Mouse (Mus musculus): ENCODE results near the gene 1700025C18Rik. TPM values are rescaled to one million over a fixed set of nuclear protein-coding genes. Genes with fewer than 3 reads are reported as not detected.

Gene 1700025C18Rik
- polyA plus RNA-seq, 1 experiment from 2014 or later = not detected

- 12% methylated on average over 11 of the region's 11 CpGs for WGBS
- Histone ChIP-seq H3K36me3 (ENCODE audit: control insufficient read depth, insufficient read depth, low read length) (no peaks in the 10 kb centered on the region), H3K9me3 (ENCODE audit: control insufficient read depth, low read length) (no peaks in the 10 kb centered on the region), H3K4me1 (replicated peaks; ENCODE audit: control insufficient read depth, insufficient read depth, low read length) (0 out of 2 replicates have a peak, but pooled peaks cover 7% of the 10 kb centered on the region), H3K4me2 (replicated peaks; ENCODE audit: low read depth, low read length) (no peak overlapping the region), H3K9ac (ENCODE audit: low read depth, low read length) (no peak overlapping the region), H3K4me3 (ENCODE audit: low read depth, low read length) (no peak overlapping the region), H3K27ac (ENCODE audit: low read depth, low read length) (no peak overlapping the region), H3K27me3 (ENCODE audit: control insufficient read depth, insufficient read depth, low read length) (peaks cover 48% of the 10 kb centered on the region)
- ATAC-seq (ENCODE audit: low FRiP score) (peak; percentile 54), DNase-seq (ENCODE audit: low spot score) (peak; percentile 74)
Measured at GRCm38 (mm10) chr2:165113733-165114132, 23.2 kb upstream of the 1700025C18Rik start.

- Histone ChIP-seq H3K9me3 (ENCODE audit: control insufficient read depth, low read length) (no peaks in the 10 kb centered on the region), H3K36me3 (ENCODE audit: control insufficient read depth, insufficient read depth, low read length) (no peaks in the 10 kb centered on the region), H3K4me2 (replicated peaks; ENCODE audit: low read depth, low read length) (peak overlapping the region; percentile 13; the same call in 1 of the 2 replicates), H3K4me3 (ENCODE audit: low read depth, low read length) (0 out of 2 replicates have a peak overlapping the region, but pooled peaks have one; percentile 8), H3K27me3 (ENCODE audit: control insufficient read depth, insufficient read depth, low read length) (peaks cover 51% of the 10 kb centered on the region), H3K9ac (ENCODE audit: low read depth, low read length) (0 out of 2 replicates have a peak overlapping the region, but pooled peaks have one; percentile 19), H3K27ac (ENCODE audit: low read depth, low read length) (no peak overlapping the region), H3K4me1 (replicated peaks; ENCODE audit: control insufficient read depth, insufficient read depth, low read length) (0 out of 2 replicates have a peak, but pooled peaks cover 7% of the 10 kb centered on the region)
- WGBS = under 1% methylated on average over 52 of the region's 54 CpGs
- DNase-seq (ENCODE audit: low spot score) (peak; percentile 96), ATAC-seq (ENCODE audit: low FRiP score) (peak; percentile 57; the same call in 1 of the 2 replicates)
Measured at GRCm38 (mm10) chr2:165112149-165112548, 21.6 kb upstream of the 1700025C18Rik start.

GRCm38 (mm10) chr2:165106585-165106984, 16.0 kb upstream of the 1700025C18Rik start:
- no peak for DNase-seq (ENCODE audit: low spot score)
- Histone ChIP-seq H3K36me3 (ENCODE audit: control insufficient read depth, insufficient read depth, low read length) (no peaks in the 10 kb centered on the region), H3K9me3 (ENCODE audit: control insufficient read depth, low read length) (no peaks in the 10 kb centered on the region), H3K4me1 (replicated peaks; ENCODE audit: control insufficient read depth, insufficient read depth, low read length) (peaks cover 6% of the 10 kb centered on the region), H3K27me3 (ENCODE audit: control insufficient read depth, insufficient read depth, low read length) (peaks cover 20% of the 10 kb centered on the region), H3K9ac (ENCODE audit: low read depth, low read length) (no peak overlapping the region), H3K27ac (ENCODE audit: low read depth, low read length) (peak overlapping the region; percentile 47; the same call in 1 of the 2 replicates), H3K4me2 (replicated peaks; ENCODE audit: low read depth, low read length) (no peak overlapping the region), H3K4me3 (ENCODE audit: low read depth, low read length) (no peak overlapping the region)
- ATAC-seq (ENCODE audit: low FRiP score) = peak; percentile 57; the same call in 1 of the 2 replicates
- WGBS = 16% methylated on average over 18 of the region's 18 CpGs

DNA sequence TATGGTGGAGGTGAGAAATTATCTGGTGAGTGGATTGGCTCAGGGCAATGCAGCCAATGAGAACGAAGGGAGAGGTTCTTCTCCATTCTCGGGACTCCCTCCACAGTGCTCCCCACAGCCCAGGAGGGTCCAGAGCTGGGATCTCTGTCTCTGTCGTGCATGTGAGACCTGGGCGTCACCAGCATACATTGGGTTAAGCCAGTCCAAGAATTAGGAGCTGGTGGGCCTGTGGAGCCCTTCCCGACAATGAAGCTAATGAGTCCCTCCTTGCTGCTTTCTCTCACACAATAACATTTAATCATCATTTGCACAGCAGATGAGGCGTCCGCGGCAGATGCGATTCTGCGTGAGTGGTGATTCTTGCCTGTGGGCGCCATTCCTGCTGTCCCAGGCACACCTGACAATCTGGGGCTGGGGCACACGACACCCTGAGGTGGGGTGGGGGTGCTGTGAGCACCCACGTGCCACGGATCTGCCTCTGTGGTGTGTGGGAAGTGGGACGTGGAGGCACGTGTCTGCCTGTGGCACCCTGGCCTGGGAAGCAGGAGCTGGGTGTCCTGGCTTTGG, 15.0 kb upstream of the 1700025C18Rik start:
- WGBS = 72% methylated on average over 16 of the region's 16 CpGs
- Histone ChIP-seq H3K9ac (ENCODE audit: low read depth, low read length) (no peak overlapping the region), H3K4me3 (ENCODE audit: low read depth, low read length) (no peak overlapping the region), H3K9me3 (ENCODE audit: control insufficient read depth, low read length) (no peaks in the 10 kb centered on the region), H3K27ac (ENCODE audit: low read depth, low read length) (no peak overlapping the region), H3K4me1 (replicated peaks; ENCODE audit: control insufficient read depth, insufficient read depth, low read length) (peaks cover 6% of the 10 kb centered on the region), H3K36me3 (ENCODE audit: control insufficient read depth, insufficient read depth, low read length) (no peaks in the 10 kb centered on the region), H3K27me3 (ENCODE audit: control insufficient read depth, insufficient read depth, low read length) (peaks cover 10% of the 10 kb centered on the region), H3K4me2 (replicated peaks; ENCODE audit: low read depth, low read length) (no peak overlapping the region)
- no peak for DNase-seq (ENCODE audit: low spot score)
- ATAC-seq (ENCODE audit: low FRiP score) = no peak

- DNase-seq (ENCODE audit: low spot score) = no peak
- peaks cover 6% of the 10 kb centered on the region for H3K4me1 ChIP-seq (replicated peaks; ENCODE audit: control insufficient read depth, insufficient read depth, low read length)
- no peaks in the 10 kb centered on the region for H3K9me3 ChIP-seq (ENCODE audit: control insufficient read depth, low read length)
- no peaks in the 10 kb centered on the region for H3K36me3 ChIP-seq (ENCODE audit: control insufficient read depth, insufficient read depth, low read length)
- H3K27ac ChIP-seq (ENCODE audit: low read depth, low read length) = no peak overlapping the region
- no peak for ATAC-seq (ENCODE audit: low FRiP score)
- WGBS = 78% methylated on average over 3 of the region's 3 CpGs
- H3K4me2 ChIP-seq (replicated peaks; ENCODE audit: low read depth, low read length) = no peak overlapping the region
- H3K4me3 ChIP-seq (ENCODE audit: low read depth, low read length) = no peak overlapping the region
- no peak overlapping the region for H3K9ac ChIP-seq (ENCODE audit: low read depth, low read length)
- no peaks in the 10 kb centered on the region; the same call in 1 of the 2 replicates for H3K27me3 ChIP-seq (ENCODE audit: control insufficient read depth, insufficient read depth, low read length)
Measured at GRCm38 (mm10) chr2:165102920-165103319, 12.4 kb upstream of the 1700025C18Rik start.

GRCm38 (mm10) chr2:165100749-165101148, 10.2 kb upstream of the 1700025C18Rik start:
- no peak for ATAC-seq (ENCODE audit: low FRiP score)
- H3K36me3 ChIP-seq (ENCODE audit: control insufficient read depth, insufficient read depth, low read length) = no peaks in the 10 kb centered on the region

DNA sequence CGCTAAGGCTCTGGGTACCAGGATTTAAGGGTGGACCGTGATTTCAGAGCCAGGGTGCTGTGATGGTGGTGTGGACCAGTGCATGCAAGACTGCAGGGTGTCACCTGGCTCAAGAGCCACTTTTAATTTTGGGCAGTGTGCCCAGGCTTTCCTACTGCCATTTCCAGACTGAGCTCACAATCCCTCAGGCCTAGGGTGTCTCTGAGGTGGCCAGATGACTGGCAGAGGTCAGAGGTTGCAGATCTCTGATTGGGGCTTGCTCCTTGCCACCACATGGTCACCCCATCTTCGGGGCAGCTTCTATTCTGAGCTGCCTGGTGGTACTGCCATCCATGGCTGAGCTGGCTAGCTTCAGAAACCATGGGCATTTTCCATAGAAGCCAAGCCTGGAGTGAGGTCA, 8.3 kb upstream of the 1700025C18Rik start:
- H3K9ac ChIP-seq (ENCODE audit: low read depth, low read length) = no peak overlapping the region
- WGBS = 87% methylated on average over 3 of the region's 3 CpGs
- ATAC-seq (ENCODE audit: low FRiP score) = no peak

More at GRCm38 (mm10) chr2:165100749-165101148, 10.2 kb upstream of the 1700025C18Rik start:
- Histone ChIP-seq H3K4me2 (replicated peaks; ENCODE audit: low read depth, low read length) (no peak overlapping the region), H3K27me3 (ENCODE audit: control insufficient read depth, insufficient read depth, low read length) (no peaks in the 10 kb centered on the region; the same call in 1 of the 2 replicates), H3K9me3 (ENCODE audit: control insufficient read depth, low read length) (no peaks in the 10 kb centered on the region), H3K9ac (ENCODE audit: low read depth, low read length) (no peak overlapping the region), H3K4me1 (replicated peaks; ENCODE audit: control insufficient read depth, insufficient read depth, low read length) (peaks cover 5% of the 10 kb centered on the region; the same call in 1 of the 2 replicates), H3K27ac (ENCODE audit: low read depth, low read length) (no peak overlapping the region), H3K4me3 (ENCODE audit: low read depth, low read length) (no peak overlapping the region)
- WGBS = 9% methylated on average over 6 of the region's 6 CpGs
- no peak for DNase-seq (ENCODE audit: low spot score)

GRCm38 (mm10) chr2:165096367-165096766, 5.8 kb upstream of the 1700025C18Rik start:
- Histone ChIP-seq H3K27ac (ENCODE audit: low read depth, low read length) (peak overlapping the region; percentile 34; the same call in 1 of the 2 replicates), H3K4me2 (replicated peaks; ENCODE audit: low read depth, low read length) (no peak overlapping the region), H3K9me3 (ENCODE audit: control insufficient read depth, low read length) (no peaks in the 10 kb centered on the region), H3K4me3 (ENCODE audit: low read depth, low read length) (no peak overlapping the region), H3K27me3 (ENCODE audit: control insufficient read depth, insufficient read depth, low read length) (no peaks in the 10 kb centered on the region; the same call in 1 of the 2 replicates), H3K9ac (ENCODE audit: low read depth, low read length) (no peak overlapping the region), H3K4me1 (replicated peaks; ENCODE audit: control insufficient read depth, insufficient read depth, low read length) (peaks cover 5% of the 10 kb centered on the region; the same call in 1 of the 2 replicates), H3K36me3 (ENCODE audit: control insufficient read depth, insufficient read depth, low read length) (no peaks in the 10 kb centered on the region)
- peak; percentile 63 for ATAC-seq (ENCODE audit: low FRiP score)
- DNase-seq (ENCODE audit: low spot score) = peak; percentile 58
- WGBS = 18% methylated on average over 10 of the region's 10 CpGs

More for the DNA sequence above, 8.3 kb upstream of the 1700025C18Rik start:
- H3K4me2 ChIP-seq (replicated peaks; ENCODE audit: low read depth, low read length) = no peak overlapping the region
- no peak for DNase-seq (ENCODE audit: low spot score)
- H3K9me3 ChIP-seq (ENCODE audit: control insufficient read depth, low read length) = no peaks in the 10 kb centered on the region
- peaks cover 5% of the 10 kb centered on the region; the same call in 1 of the 2 replicates for H3K4me1 ChIP-seq (replicated peaks; ENCODE audit: control insufficient read depth, insufficient read depth, low read length)
- H3K4me3 ChIP-seq (ENCODE audit: low read depth, low read length) = no peak overlapping the region
- H3K27me3 ChIP-seq (ENCODE audit: control insufficient read depth, insufficient read depth, low read length) = no peaks in the 10 kb centered on the region; the same call in 1 of the 2 replicates
- no peak overlapping the region for H3K27ac ChIP-seq (ENCODE audit: low read depth, low read length)
- no peaks in the 10 kb centered on the region for H3K36me3 ChIP-seq (ENCODE audit: control insufficient read depth, insufficient read depth, low read length)

- Histone ChIP-seq H3K27me3 (ENCODE audit: control insufficient read depth, insufficient read depth, low read length) (no peaks in the 10 kb centered on the region), H3K4me1 (replicated peaks; ENCODE audit: control insufficient read depth, insufficient read depth, low read length) (peaks cover 5% of the 10 kb centered on the region; the same call in 1 of the 2 replicates), H3K4me3 (ENCODE audit: low read depth, low read length) (no peak overlapping the region), H3K9ac (ENCODE audit: low read depth, low read length) (no peak overlapping the region), H3K27ac (ENCODE audit: low read depth, low read length) (no peak overlapping the region), H3K4me2 (replicated peaks; ENCODE audit: low read depth, low read length) (no peak overlapping the region), H3K36me3 (ENCODE audit: control insufficient read depth, insufficient read depth, low read length) (no peaks in the 10 kb centered on the region), H3K9me3 (ENCODE audit: control insufficient read depth, low read length) (no peaks in the 10 kb centered on the region)
- 68% methylated on average over 7 of the region's 7 CpGs for WGBS
- no peak for DNase-seq (ENCODE audit: low spot score)
- no peak for ATAC-seq (ENCODE audit: low FRiP score)
Measured at GRCm38 (mm10) chr2:165092393-165092792, 1.8 kb upstream of the 1700025C18Rik start.
